Mouse (Mus musculus): ENCODE data around the gene Mpg. TPM values are rescaled to one million over a fixed set of nuclear protein-coding genes. Genes with fewer than 3 reads are reported as not detected.
A peak's percentile ranks its signal among the peaks of the same experiment; 100 is the strongest.
"Not testable (repeated sequence)": the region's sequence is repeated elsewhere in the genome, so short reads cannot be mapped to it uniquely, and the experiment has no call there.

Mpg gene
- polyA plus RNA-seq, 1 experiment from 2014 or later = 35.6 TPM

GRCm38 (mm10) chr11:32194086-32194485, 32.2 kb upstream of the Mpg start:
- no peak for ATAC-seq (ENCODE audit: low FRiP score)
- H3K9ac ChIP-seq = no peak overlapping the region
- H3K36me3 ChIP-seq = no peaks in the 10 kb centered on the region
- H3K27me3 ChIP-seq = 0 out of 2 replicates have a peak, but pooled peaks cover 10% of the 10 kb centered on the region
- no peak overlapping the region for H3K4me3 ChIP-seq
- no peak overlapping the region for H3K4me2 ChIP-seq
- H3K9me3 ChIP-seq = no peaks in the 10 kb centered on the region
- H3K27ac ChIP-seq = no peak overlapping the region
- WGBS = 83% methylated on average over 10 of the region's 10 CpGs
- H3K4me1 ChIP-seq (replicated peaks) = peaks cover 13% of the 10 kb centered on the region

GRCm38 (mm10) chr11:32194626-32195025, 31.7 kb upstream of the Mpg start:
- H3K4me3 ChIP-seq = no peak overlapping the region
- no peak overlapping the region for H3K4me2 ChIP-seq
- no peaks in the 10 kb centered on the region for H3K36me3 ChIP-seq
- H3K9me3 ChIP-seq = no peaks in the 10 kb centered on the region
- peaks cover 13% of the 10 kb centered on the region for H3K4me1 ChIP-seq (replicated peaks)
- H3K27me3 ChIP-seq = 0 out of 2 replicates have a peak, but pooled peaks cover 10% of the 10 kb centered on the region
- H3K9ac ChIP-seq = no peak overlapping the region
- H3K27ac ChIP-seq = no peak overlapping the region
- ATAC-seq (ENCODE audit: low FRiP score) = no peak
- 77% methylated on average over 5 of the region's 5 CpGs for WGBS

- Histone ChIP-seq H3K4me2 (no peak overlapping the region), H3K27ac (no peak overlapping the region), H3K27me3 (0 out of 2 replicates have a peak, but pooled peaks cover 15% of the 10 kb centered on the region), H3K4me1 (replicated peaks) (0 out of 2 replicates have a peak, but pooled peaks cover 5% of the 10 kb centered on the region), H3K9me3 (no peaks in the 10 kb centered on the region), H3K36me3 (no peaks in the 10 kb centered on the region), H3K4me3 (no peak overlapping the region), H3K9ac (no peak overlapping the region)
- ATAC-seq (ENCODE audit: low FRiP score) = no peak
- 20% methylated on average over 11 of the region's 11 CpGs for whole genome bisulfite sequencing
Observed at GRCm38 (mm10) chr11:32195867-32196540, 30.3 kb upstream of the Mpg start.

- WGBS = 81% methylated on average over 6 of the region's 6 CpGs
Observed at GRCm38 (mm10) chr11:32196727-32197126, 29.6 kb upstream of the Mpg start.

GRCm38 (mm10) chr11:32197766-32198165, 28.5 kb upstream of the Mpg start:
- H3K36me3 ChIP-seq = no peaks in the 10 kb centered on the region
- no peak overlapping the region for H3K9ac ChIP-seq
- H3K27ac ChIP-seq = no peak overlapping the region
- no peaks in the 10 kb centered on the region for H3K9me3 ChIP-seq
- H3K4me3 ChIP-seq = no peak overlapping the region
- H3K27me3 ChIP-seq = peaks cover 16% of the 10 kb centered on the region; the same call in 1 of the 2 replicates
- 0 out of 2 replicates have a peak, but pooled peaks cover 5% of the 10 kb centered on the region for H3K4me1 ChIP-seq (replicated peaks)
- H3K4me2 ChIP-seq = no peak overlapping the region
- ATAC-seq (ENCODE audit: low FRiP score) = no peak
- WGBS = 60% methylated on average over 3 of the region's 3 CpGs

More at GRCm38 (mm10) chr11:32196727-32197126, 29.6 kb upstream of the Mpg start:
- ATAC-seq (ENCODE audit: low FRiP score) = no peak
- Histone ChIP-seq H3K9ac (no peak overlapping the region), H3K4me2 (no peak overlapping the region), H3K4me3 (no peak overlapping the region), H3K9me3 (no peaks in the 10 kb centered on the region), H3K27me3 (0 out of 2 replicates have a peak, but pooled peaks cover 15% of the 10 kb centered on the region), H3K4me1 (replicated peaks) (0 out of 2 replicates have a peak, but pooled peaks cover 5% of the 10 kb centered on the region), H3K36me3 (no peaks in the 10 kb centered on the region), H3K27ac (no peak overlapping the region)

- Histone ChIP-seq H3K9me3 (no peaks in the 10 kb centered on the region), H3K27me3 (peaks cover 18% of the 10 kb centered on the region; the same call in 1 of the 2 replicates), H3K27ac (no peak overlapping the region), H3K4me2 (no peak overlapping the region), H3K4me3 (no peak overlapping the region), H3K4me1 (replicated peaks) (0 out of 2 replicates have a peak, but pooled peaks cover 5% of the 10 kb centered on the region), H3K9ac (no peak overlapping the region), H3K36me3 (no peaks in the 10 kb centered on the region)
- no peak for ATAC-seq (ENCODE audit: low FRiP score)
- WGBS = 75% methylated on average over 14 of the region's 14 CpGs
Observed at GRCm38 (mm10) chr11:32198256-32198955, 27.9 kb upstream of the Mpg start.

- peaks cover 18% of the 10 kb centered on the region; the same call in 1 of the 2 replicates for H3K27me3 ChIP-seq
- no peak overlapping the region for H3K4me2 ChIP-seq
- WGBS = 55% methylated on average over 6 of the region's 6 CpGs
- H3K27ac ChIP-seq = no peak overlapping the region
- no peak for ATAC-seq (ENCODE audit: low FRiP score)
- 0 out of 2 replicates have a peak, but pooled peaks cover 5% of the 10 kb centered on the region for H3K4me1 ChIP-seq (replicated peaks)
- H3K9ac ChIP-seq = no peak overlapping the region
- no peaks in the 10 kb centered on the region for H3K36me3 ChIP-seq
- no peaks in the 10 kb centered on the region for H3K9me3 ChIP-seq
- H3K4me3 ChIP-seq = no peak overlapping the region
Observed at GRCm38 (mm10) chr11:32199230-32199629, 27.1 kb upstream of the Mpg start.

- WGBS = 77% methylated on average over 10 of the region's 10 CpGs
Observed at GRCm38 (mm10) chr11:32200075-32200601, 26.2 kb upstream of the Mpg start, which contains the start of gene Il9r. TSS of gene Il9r (minus strand) at chr11:32200279.

GRCm38 (mm10) chr11:32200992-32201391, 25.3 kb upstream of the Mpg start:
- H3K27ac ChIP-seq; H3K9me3 ChIP-seq; ATAC-seq (ENCODE audit: low FRiP score): not testable (repeated sequence)

More at GRCm38 (mm10) chr11:32200075-32200601, 26.2 kb upstream of the Mpg start, which contains the start of gene Il9r:
- Histone ChIP-seq H3K4me1 (replicated peaks) (peaks cover 10% of the 10 kb centered on the region), H3K36me3 (no peaks in the 10 kb centered on the region), H3K9ac (no peak within 1 kb of the TSS), H3K4me2 (no peak within 1 kb of the TSS), H3K4me3 (no peak within 1 kb of the TSS), H3K27ac (no peak within 1 kb of the TSS), H3K9me3 (no peaks in the 10 kb centered on the region), H3K27me3 (peaks cover 18% of the 10 kb centered on the region; the same call in 1 of the 2 replicates)
- ATAC-seq (ENCODE audit: low FRiP score) = no peak

GRCm38 (mm10) chr11:32201922-32202685, 24.2 kb upstream of the Mpg start:
- peaks cover 16% of the 10 kb centered on the region for H3K4me1 ChIP-seq (replicated peaks)
- no peak overlapping the region for H3K4me3 ChIP-seq
- WGBS = 82% methylated on average over 11 of the region's 11 CpGs

More at GRCm38 (mm10) chr11:32200992-32201391, 25.3 kb upstream of the Mpg start:
- peaks cover 13% of the 10 kb centered on the region for H3K4me1 ChIP-seq (replicated peaks)
- 79% methylated on average over 1 of the region's 1 CpGs for WGBS
- H3K9ac ChIP-seq, H3K4me3 ChIP-seq, H3K36me3 ChIP-seq, H3K4me2 ChIP-seq: not testable (repeated sequence)
- H3K27me3 ChIP-seq = peaks cover 16% of the 10 kb centered on the region; the same call in 1 of the 2 replicates

GRCm38 (mm10) chr11:32205058-32205873, 21.0 kb upstream of the Mpg start, which contains the start of gene Snrnp25:
TSS of gene Snrnp25 (plus strand) at chr11:32205415.
- under 1% methylated on average over 52 of the region's 52 CpGs for WGBS
- Histone ChIP-seq H3K36me3 (peaks cover 27% of the 10 kb centered on the region), H3K4me1 (replicated peaks) (peaks cover 16% of the 10 kb centered on the region), H3K9me3 (no peaks in the 10 kb centered on the region), H3K27me3 (peaks cover 5% of the 10 kb centered on the region; the same call in 1 of the 2 replicates), H3K4me2 (peak within 1 kb of the TSS; percentile 88), H3K4me3 (peak within 1 kb of the TSS; percentile 66), H3K9ac (peak within 1 kb of the TSS; percentile 85), H3K27ac (0 out of 2 replicates have a peak within 1 kb of the TSS, but pooled peaks have one; percentile 48)
- peak; percentile 100 for ATAC-seq (ENCODE audit: low FRiP score)

More at GRCm38 (mm10) chr11:32201922-32202685, 24.2 kb upstream of the Mpg start:
- no peak overlapping the region for H3K4me2 ChIP-seq
- no peak for ATAC-seq (ENCODE audit: low FRiP score)
- H3K9ac ChIP-seq = no peak overlapping the region
- H3K27ac ChIP-seq = no peak overlapping the region
- no peaks in the 10 kb centered on the region for H3K36me3 ChIP-seq
- no peaks in the 10 kb centered on the region for H3K9me3 ChIP-seq
- H3K27me3 ChIP-seq = peaks cover 12% of the 10 kb centered on the region; the same call in 1 of the 2 replicates

Measured in hindbrain, embryonic 13.5 days (tissue).